Mouse (Mus musculus): ENCODE measurements at regions not wholly inside any gene's neighbourhood (a gene's known extent, or its start where the extent isn't known, plus 50 kb on each side); places are given as distances from the start of the nearest gene placed in this dataset.

GRCm38 (mm10) chr1:121136284-121136683 is 196.1 kb downstream of the Insig2 start:
- H3K9me3 ChIP-seq (ENCODE audit: control insufficient read depth, low read length): no peaks in the 10 kb centered on the region
- no peaks in the 10 kb centered on the region for H3K4me1 ChIP-seq (replicated peaks; ENCODE audit: control insufficient read depth, insufficient read depth)
- H3K27ac ChIP-seq (replicated peaks): no peak overlapping the region
- ATAC-seq (ENCODE audit: low FRiP score, low TSS enrichment) (no peak), DNase-seq (ENCODE audit: low spot score) (no peak)
- 85% methylated on average over 4 of the region's 4 CpGs for WGBS
- no peaks in the 10 kb centered on the region for H3K27me3 ChIP-seq (ENCODE audit: control insufficient read depth, insufficient read depth, low read length)
- H3K4me3 ChIP-seq (ENCODE audit: low read depth, low read length): no peak overlapping the region
- TF ChIP-seq CTCF (IDR thresholded peaks at IDR 0.05; ENCODE audit: low read depth) (no peak), EP300 (optimal IDR thresholded peaks at IDR 0.05) (no peak)
- H3K4me2 ChIP-seq (replicated peaks; ENCODE audit: low read depth): no peak overlapping the region
- H3K36me3 ChIP-seq (ENCODE audit: control insufficient read depth, insufficient read depth, low read length): no peaks in the 10 kb centered on the region
- H3K9ac ChIP-seq (ENCODE audit: low read length): no peak overlapping the region

- H3K9ac ChIP-seq (ENCODE audit: low read length): no peak overlapping the region
- H3K27ac ChIP-seq (replicated peaks): no peak overlapping the region
- no peak overlapping the region for H3K4me2 ChIP-seq (replicated peaks; ENCODE audit: low read depth)
- H3K36me3 ChIP-seq (ENCODE audit: control insufficient read depth, insufficient read depth, low read length): no peaks in the 10 kb centered on the region
- H3K4me3 ChIP-seq (ENCODE audit: low read depth, low read length): no peak overlapping the region
- no peaks in the 10 kb centered on the region for H3K4me1 ChIP-seq (replicated peaks; ENCODE audit: control insufficient read depth, insufficient read depth)
- WGBS: 87% methylated on average over 4 of the region's 4 CpGs
- no peaks in the 10 kb centered on the region for H3K27me3 ChIP-seq (ENCODE audit: control insufficient read depth, insufficient read depth, low read length)
- no peak for TF ChIP-seq CTCF (IDR thresholded peaks at IDR 0.05; ENCODE audit: low read depth)
- TF ChIP-seq EP300 (optimal IDR thresholded peaks at IDR 0.05): no peak
- H3K9me3 ChIP-seq (ENCODE audit: control insufficient read depth, low read length): no peaks in the 10 kb centered on the region
- no peak for ATAC-seq (ENCODE audit: low FRiP score, low TSS enrichment)
- DNase-seq (ENCODE audit: low spot score): no peak
Measured at GRCm38 (mm10) chr1:121136846-121137245, 195.5 kb downstream of the Insig2 start.

GRCm38 (mm10) chr1:121144981-121145380 is 187.4 kb downstream of the Insig2 start:
- H3K4me1 ChIP-seq (replicated peaks; ENCODE audit: control insufficient read depth, insufficient read depth): no peaks in the 10 kb centered on the region
- no peak overlapping the region for H3K4me2 ChIP-seq (replicated peaks; ENCODE audit: low read depth)
- TF ChIP-seq EP300 (optimal IDR thresholded peaks at IDR 0.05) (no peak), CTCF (IDR thresholded peaks at IDR 0.05; ENCODE audit: low read depth) (no peak)
- no peaks in the 10 kb centered on the region for H3K27me3 ChIP-seq (ENCODE audit: control insufficient read depth, insufficient read depth, low read length)
- no peaks in the 10 kb centered on the region for H3K9me3 ChIP-seq (ENCODE audit: control insufficient read depth, low read length)
- ATAC-seq (ENCODE audit: low FRiP score, low TSS enrichment): no peak
- no peaks in the 10 kb centered on the region for H3K36me3 ChIP-seq (ENCODE audit: control insufficient read depth, insufficient read depth, low read length)
- H3K4me3 ChIP-seq (ENCODE audit: low read depth, low read length): no peak overlapping the region
- 85% methylated on average over 1 of the region's 1 CpGs for WGBS
- DNase-seq (ENCODE audit: low spot score): no peak
- no peak overlapping the region for H3K27ac ChIP-seq (replicated peaks)
- H3K9ac ChIP-seq (ENCODE audit: low read length): no peak overlapping the region

DNA sequence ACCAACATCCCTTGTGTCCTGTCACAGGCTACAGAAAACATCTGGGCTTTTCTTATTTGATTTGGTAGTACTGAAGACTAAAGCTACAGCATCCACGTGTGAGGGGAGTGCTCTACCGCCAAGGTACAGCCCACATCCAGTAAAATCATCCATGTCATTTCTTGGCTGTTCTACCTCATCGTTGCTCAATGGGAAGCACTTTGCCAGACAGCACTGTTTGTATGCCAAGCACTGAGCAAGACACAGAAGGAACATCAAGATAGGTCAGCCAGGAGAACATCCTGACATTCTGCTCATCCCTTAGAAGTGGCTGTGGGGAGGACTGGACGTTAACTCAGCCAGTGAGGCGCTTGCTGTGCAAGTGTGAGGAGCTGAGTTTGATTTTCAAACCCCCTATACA is 178.9 kb downstream of the Insig2 start:
- WGBS: 66% methylated on average over 5 of the region's 5 CpGs
- Histone ChIP-seq H3K4me2 (replicated peaks; ENCODE audit: low read depth) (no peak overlapping the region), H3K9me3 (ENCODE audit: control insufficient read depth, low read length) (no peaks in the 10 kb centered on the region), H3K4me3 (ENCODE audit: low read depth, low read length) (no peak overlapping the region), H3K27ac (replicated peaks) (no peak overlapping the region), H3K27me3 (ENCODE audit: control insufficient read depth, insufficient read depth, low read length) (no peaks in the 10 kb centered on the region), H3K9ac (ENCODE audit: low read length) (no peak overlapping the region), H3K36me3 (ENCODE audit: control insufficient read depth, insufficient read depth, low read length) (no peaks in the 10 kb centered on the region), H3K4me1 (replicated peaks; ENCODE audit: control insufficient read depth, insufficient read depth) (no peaks in the 10 kb centered on the region)
- DNase-seq (ENCODE audit: low spot score) (no peak), ATAC-seq (ENCODE audit: low FRiP score, low TSS enrichment) (no peak)
- no peak for TF ChIP-seq CTCF (IDR thresholded peaks at IDR 0.05; ENCODE audit: low read depth)
- no peak for TF ChIP-seq EP300 (optimal IDR thresholded peaks at IDR 0.05)

GRCm38 (mm10) chr1:121154616-121155015 is 177.8 kb downstream of the Insig2 start:
- TF ChIP-seq EP300 (optimal IDR thresholded peaks at IDR 0.05) (no peak), CTCF (IDR thresholded peaks at IDR 0.05; ENCODE audit: low read depth) (no peak)
- Histone ChIP-seq H3K9me3 (ENCODE audit: control insufficient read depth, low read length) (no peaks in the 10 kb centered on the region), H3K36me3 (ENCODE audit: control insufficient read depth, insufficient read depth, low read length) (no peaks in the 10 kb centered on the region), H3K27me3 (ENCODE audit: control insufficient read depth, insufficient read depth, low read length) (no peaks in the 10 kb centered on the region), H3K4me1 (replicated peaks; ENCODE audit: control insufficient read depth, insufficient read depth) (no peaks in the 10 kb centered on the region), H3K27ac (replicated peaks) (no peak overlapping the region), H3K4me2 (replicated peaks; ENCODE audit: low read depth) (no peak overlapping the region), H3K9ac (ENCODE audit: low read length) (no peak overlapping the region), H3K4me3 (ENCODE audit: low read depth, low read length) (no peak overlapping the region)
- DNase-seq (ENCODE audit: low spot score): no peak
- 33% methylated on average over 8 of the region's 8 CpGs for WGBS
- ATAC-seq (ENCODE audit: low FRiP score, low TSS enrichment): no peak

GRCm38 (mm10) chr1:121168651-121169050 is 163.7 kb downstream of the Insig2 start:
- Histone ChIP-seq H3K4me3 (ENCODE audit: low read depth, low read length) (no peak overlapping the region), H3K36me3 (ENCODE audit: control insufficient read depth, insufficient read depth, low read length) (no peaks in the 10 kb centered on the region), H3K27me3 (ENCODE audit: control insufficient read depth, insufficient read depth, low read length) (no peaks in the 10 kb centered on the region), H3K9me3 (ENCODE audit: control insufficient read depth, low read length) (no peaks in the 10 kb centered on the region), H3K4me2 (replicated peaks; ENCODE audit: low read depth) (no peak overlapping the region), H3K27ac (replicated peaks) (no peak overlapping the region), H3K4me1 (replicated peaks; ENCODE audit: control insufficient read depth, insufficient read depth) (no peaks in the 10 kb centered on the region), H3K9ac (ENCODE audit: low read length) (no peak overlapping the region)
- TF ChIP-seq CTCF (IDR thresholded peaks at IDR 0.05; ENCODE audit: low read depth) (no peak), EP300 (optimal IDR thresholded peaks at IDR 0.05) (no peak)
- 47% methylated on average over 3 of the region's 3 CpGs for WGBS
- no peak for ATAC-seq (ENCODE audit: low FRiP score, low TSS enrichment)
- DNase-seq (ENCODE audit: low spot score): no peak

Measured in stomach, postnatal 0 days (tissue).